Mouse (Mus musculus): ENCODE results near the gene Hipk3. TPM values are rescaled to one million over a fixed set of nuclear protein-coding genes. Genes with fewer than 3 reads are reported as not detected.

Gene Hipk3
- polyA plus RNA-seq, 1 experiment from 2014 or later: 14.3 TPM

DNA sequence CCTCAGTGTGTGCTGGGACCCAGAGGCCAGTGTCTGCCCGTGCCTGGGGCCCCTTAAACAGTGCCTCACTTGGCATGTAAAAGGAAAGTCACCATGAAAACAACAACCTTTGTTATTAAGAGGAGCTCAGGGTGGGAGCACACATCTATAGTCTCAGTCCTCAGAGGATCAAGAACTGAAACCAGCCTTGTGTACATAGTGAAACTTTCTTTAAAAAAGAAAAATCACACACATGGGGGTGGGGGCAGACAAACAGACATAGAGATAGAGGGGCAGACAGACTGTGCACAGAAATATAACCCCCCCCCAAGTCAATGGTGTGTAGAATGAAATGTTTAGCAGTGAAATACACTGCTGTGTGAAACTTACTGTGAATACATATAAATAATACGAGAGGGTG is 99.5 kb downstream of the Hipk3 start:
- no peak overlapping the region for H3K27ac ChIP-seq (ENCODE audit: low read length)
- ATAC-seq (ENCODE audit: insufficient read depth, low FRiP score): no peak
- H3K9ac ChIP-seq (ENCODE audit: low read length): no peak overlapping the region
- no peak overlapping the region for H3K4me2 ChIP-seq (ENCODE audit: low read depth, low read length)
- H3K36me3 ChIP-seq (ENCODE audit: control insufficient read depth, insufficient read depth, low read length): no peaks in the 10 kb centered on the region
- no peaks in the 10 kb centered on the region for H3K4me1 ChIP-seq (ENCODE audit: control insufficient read depth, insufficient read depth, low read length)
- WGBS: 54% methylated on average over 2 of the region's 2 CpGs
- H3K9me3 ChIP-seq (replicated peaks; ENCODE audit: control insufficient read depth, low read length): no peaks in the 10 kb centered on the region
- H3K4me3 ChIP-seq (replicated peaks; ENCODE audit: low read length): no peak overlapping the region
- no peaks in the 10 kb centered on the region for H3K27me3 ChIP-seq (ENCODE audit: control insufficient read depth, insufficient read depth, low read length)

DNA sequence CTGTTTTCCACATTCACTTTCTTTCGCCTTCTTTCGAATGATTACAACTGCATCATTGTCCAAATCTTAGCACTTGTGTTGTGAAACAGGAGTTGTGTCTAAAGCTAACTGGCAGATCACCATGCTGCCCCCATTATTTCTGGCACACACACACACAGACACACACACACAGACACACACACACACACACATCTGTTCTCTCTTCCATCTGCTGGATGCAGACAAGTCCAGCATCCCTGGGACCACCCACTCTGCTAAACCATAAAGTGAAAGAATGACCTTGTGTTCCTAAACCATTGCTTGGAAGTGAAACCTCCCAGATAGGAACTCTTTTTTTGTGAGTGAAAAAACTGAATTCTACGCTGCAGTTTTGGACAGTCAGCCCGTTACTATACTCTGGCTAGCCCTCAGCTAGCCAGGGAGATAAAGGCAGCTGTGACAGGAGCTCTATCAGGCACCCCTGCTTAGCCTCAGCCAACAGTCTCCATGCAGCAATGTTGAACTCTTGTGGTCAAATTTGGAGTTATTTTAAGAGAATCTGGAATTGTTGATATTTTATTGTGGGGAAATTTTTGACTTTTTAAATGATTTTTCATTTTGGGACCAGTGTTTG is 101.4 kb downstream of the Hipk3 start:
- WGBS: 64% methylated on average over 4 of the region's 4 CpGs
- no peaks in the 10 kb centered on the region for H3K9me3 ChIP-seq (replicated peaks; ENCODE audit: control insufficient read depth, low read length)
- no peak overlapping the region for H3K4me3 ChIP-seq (replicated peaks; ENCODE audit: low read length)
- ATAC-seq (ENCODE audit: insufficient read depth, low FRiP score): no peak
- no peaks in the 10 kb centered on the region for H3K27me3 ChIP-seq (ENCODE audit: control insufficient read depth, insufficient read depth, low read length)
- H3K27ac ChIP-seq (ENCODE audit: low read length): no peak overlapping the region
- H3K4me2 ChIP-seq (ENCODE audit: low read depth, low read length): no peak overlapping the region
- H3K4me1 ChIP-seq (ENCODE audit: control insufficient read depth, insufficient read depth, low read length): no peaks in the 10 kb centered on the region
- no peak overlapping the region for H3K9ac ChIP-seq (ENCODE audit: low read length)
- no peaks in the 10 kb centered on the region for H3K36me3 ChIP-seq (ENCODE audit: control insufficient read depth, insufficient read depth, low read length)

DNA sequence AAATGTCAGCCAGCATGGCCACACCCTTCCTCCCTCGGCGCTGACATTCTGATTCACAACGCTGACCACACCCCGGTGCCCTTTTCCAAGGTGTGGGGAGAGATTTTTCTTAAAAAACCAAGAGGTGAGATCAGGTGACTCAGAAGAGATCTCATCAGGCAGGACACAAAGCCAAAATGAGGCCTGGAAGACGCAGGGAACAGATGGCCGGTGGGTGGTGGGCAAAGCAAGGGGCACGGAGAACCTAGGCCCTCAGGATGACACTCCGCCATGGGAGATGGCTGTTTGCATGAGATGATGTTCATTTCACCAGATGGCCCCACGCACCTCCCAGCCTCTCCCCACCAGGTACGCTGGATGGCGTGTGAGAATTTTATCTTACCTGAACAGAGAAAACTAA is 105.0 kb downstream of the Hipk3 start:
- H3K36me3 ChIP-seq (ENCODE audit: control insufficient read depth, insufficient read depth, low read length): no peaks in the 10 kb centered on the region
- no peak for ATAC-seq (ENCODE audit: insufficient read depth, low FRiP score)
- no peaks in the 10 kb centered on the region for H3K9me3 ChIP-seq (replicated peaks; ENCODE audit: control insufficient read depth, low read length)
- no peak overlapping the region for H3K4me3 ChIP-seq (replicated peaks; ENCODE audit: low read length)
- no peaks in the 10 kb centered on the region for H3K4me1 ChIP-seq (ENCODE audit: control insufficient read depth, insufficient read depth, low read length)
- no peaks in the 10 kb centered on the region for H3K27me3 ChIP-seq (ENCODE audit: control insufficient read depth, insufficient read depth, low read length)
- no peak overlapping the region for H3K27ac ChIP-seq (ENCODE audit: low read length)
- WGBS: 86% methylated on average over 11 of the region's 11 CpGs
- no peak overlapping the region for H3K9ac ChIP-seq (ENCODE audit: low read length)
- no peak overlapping the region for H3K4me2 ChIP-seq (ENCODE audit: low read depth, low read length)

DNA sequence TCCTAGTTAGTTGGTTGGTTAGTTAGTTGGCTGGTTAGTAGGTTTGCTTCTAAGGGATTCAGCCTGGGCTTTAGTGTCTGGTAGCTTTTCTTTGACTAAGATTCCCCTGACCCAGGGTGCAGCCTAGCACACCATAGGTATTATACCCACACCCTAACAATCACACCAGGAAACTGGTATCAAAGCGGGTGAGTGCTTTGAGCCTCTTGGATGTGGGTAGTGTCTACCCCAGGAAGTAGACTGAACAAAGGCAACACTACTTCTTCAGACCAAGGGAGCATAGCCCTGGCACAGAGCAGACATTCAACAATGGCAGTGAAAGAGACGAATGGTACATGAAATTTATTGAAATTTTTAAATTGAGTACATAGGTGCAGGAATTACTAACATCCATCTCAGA is 108.3 kb downstream of the Hipk3 start:
- no peaks in the 10 kb centered on the region for H3K4me1 ChIP-seq (ENCODE audit: control insufficient read depth, insufficient read depth, low read length)
- no peaks in the 10 kb centered on the region for H3K9me3 ChIP-seq (replicated peaks; ENCODE audit: control insufficient read depth, low read length)
- no peak overlapping the region for H3K27ac ChIP-seq (ENCODE audit: low read length)
- no peak for ATAC-seq (ENCODE audit: insufficient read depth, low FRiP score)
- H3K9ac ChIP-seq (ENCODE audit: low read length): no peak overlapping the region
- no peak overlapping the region for H3K4me3 ChIP-seq (replicated peaks; ENCODE audit: low read length)
- H3K4me2 ChIP-seq (ENCODE audit: low read depth, low read length): no peak overlapping the region
- H3K27me3 ChIP-seq (ENCODE audit: control insufficient read depth, insufficient read depth, low read length): no peaks in the 10 kb centered on the region
- 90% methylated on average over 2 of the region's 2 CpGs for WGBS
- no peaks in the 10 kb centered on the region for H3K36me3 ChIP-seq (ENCODE audit: control insufficient read depth, insufficient read depth, low read length)

DNA sequence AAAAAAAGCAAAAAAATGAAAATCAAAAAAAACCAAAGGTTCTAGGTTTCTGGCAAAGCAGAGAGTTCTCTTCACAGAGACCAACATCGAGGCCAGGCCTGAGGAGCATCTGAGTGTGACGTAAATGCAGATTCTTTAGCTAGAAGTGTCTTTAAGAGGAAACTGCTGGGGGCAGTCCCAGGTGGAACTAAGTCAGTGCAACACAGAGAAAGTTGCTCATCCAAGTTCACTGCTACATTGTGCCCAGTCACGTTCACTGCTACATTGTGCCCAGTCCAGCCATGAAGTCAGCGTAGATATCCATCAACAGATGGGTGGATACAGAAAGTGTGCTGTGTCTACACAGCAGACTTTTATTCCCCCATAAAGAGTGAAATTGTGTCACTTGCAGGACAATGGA is 110.7 kb downstream of the Hipk3 start:
- 88% methylated on average over 4 of the region's 4 CpGs for WGBS
- Histone ChIP-seq H3K27ac (ENCODE audit: low read length) (no peak overlapping the region), H3K9ac (ENCODE audit: low read length) (no peak overlapping the region), H3K27me3 (ENCODE audit: control insufficient read depth, insufficient read depth, low read length) (no peaks in the 10 kb centered on the region; the same call in 1 of the 2 replicates), H3K36me3 (ENCODE audit: control insufficient read depth, insufficient read depth, low read length) (no peaks in the 10 kb centered on the region), H3K4me2 (ENCODE audit: low read depth, low read length) (no peak overlapping the region), H3K4me3 (replicated peaks; ENCODE audit: low read length) (no peak overlapping the region), H3K9me3 (replicated peaks; ENCODE audit: control insufficient read depth, low read length) (no peaks in the 10 kb centered on the region), H3K4me1 (ENCODE audit: control insufficient read depth, insufficient read depth, low read length) (no peaks in the 10 kb centered on the region)
- no peak for ATAC-seq (ENCODE audit: insufficient read depth, low FRiP score)

DNA sequence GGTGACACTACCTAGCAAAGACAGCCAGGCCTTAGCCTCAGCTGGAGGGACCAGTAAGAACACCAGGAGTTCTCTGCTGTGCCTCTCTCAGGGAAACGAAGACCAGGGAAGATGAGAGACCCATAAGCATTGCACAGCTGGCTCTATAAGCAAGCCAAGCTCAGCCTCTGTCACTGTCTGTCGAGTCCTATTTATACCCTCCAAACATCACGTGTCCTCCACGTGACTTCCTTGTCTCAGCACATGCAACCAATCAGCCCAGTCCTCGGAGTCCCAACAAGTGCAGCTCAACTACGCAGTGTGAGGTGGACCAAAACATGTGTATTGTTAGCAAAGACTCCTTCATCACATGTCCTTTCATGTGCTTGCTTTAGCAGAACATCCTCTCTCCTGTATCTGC is 111.4 kb downstream of the Hipk3 start:
- Histone ChIP-seq H3K27me3 (ENCODE audit: control insufficient read depth, insufficient read depth, low read length) (no peaks in the 10 kb centered on the region; the same call in 1 of the 2 replicates), H3K36me3 (ENCODE audit: control insufficient read depth, insufficient read depth, low read length) (no peaks in the 10 kb centered on the region), H3K4me3 (replicated peaks; ENCODE audit: low read length) (no peak overlapping the region), H3K4me1 (ENCODE audit: control insufficient read depth, insufficient read depth, low read length) (no peaks in the 10 kb centered on the region), H3K27ac (ENCODE audit: low read length) (no peak overlapping the region), H3K9ac (ENCODE audit: low read length) (no peak overlapping the region), H3K9me3 (replicated peaks; ENCODE audit: control insufficient read depth, low read length) (no peaks in the 10 kb centered on the region), H3K4me2 (ENCODE audit: low read depth, low read length) (no peak overlapping the region)
- no peak for ATAC-seq (ENCODE audit: insufficient read depth, low FRiP score)
- WGBS: 84% methylated on average over 6 of the region's 6 CpGs

DNA sequence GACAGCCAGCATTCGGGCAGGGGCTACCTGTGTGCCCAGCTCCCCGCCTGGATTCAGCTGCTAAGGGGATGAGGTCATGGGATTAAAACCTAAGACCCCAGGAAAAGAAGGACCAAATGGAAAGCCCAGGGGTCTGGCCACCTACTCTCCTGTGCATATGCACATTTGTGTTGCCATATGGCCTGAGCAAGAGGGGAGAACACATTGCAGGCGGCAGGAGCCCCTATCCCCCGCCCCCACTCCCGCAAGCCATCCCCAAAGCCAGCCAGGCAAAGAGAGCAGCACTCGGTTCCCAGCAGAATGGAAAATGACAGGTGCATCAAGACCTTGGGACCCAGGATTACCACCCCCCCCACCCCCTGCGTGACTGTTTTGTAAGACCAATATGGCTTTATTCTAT is 114.9 kb downstream of the Hipk3 start:
- Histone ChIP-seq H3K36me3 (ENCODE audit: control insufficient read depth, insufficient read depth, low read length) (no peaks in the 10 kb centered on the region), H3K4me3 (replicated peaks; ENCODE audit: low read length) (no peak overlapping the region), H3K27me3 (ENCODE audit: control insufficient read depth, insufficient read depth, low read length) (no peaks in the 10 kb centered on the region; the same call in 1 of the 2 replicates), H3K9ac (ENCODE audit: low read length) (no peak overlapping the region), H3K4me2 (ENCODE audit: low read depth, low read length) (no peak overlapping the region), H3K9me3 (replicated peaks; ENCODE audit: control insufficient read depth, low read length) (no peaks in the 10 kb centered on the region), H3K4me1 (ENCODE audit: control insufficient read depth, insufficient read depth, low read length) (no peaks in the 10 kb centered on the region), H3K27ac (ENCODE audit: low read length) (no peak overlapping the region)
- no peak for ATAC-seq (ENCODE audit: insufficient read depth, low FRiP score)
- 22% methylated on average over 7 of the region's 7 CpGs for WGBS

DNA sequence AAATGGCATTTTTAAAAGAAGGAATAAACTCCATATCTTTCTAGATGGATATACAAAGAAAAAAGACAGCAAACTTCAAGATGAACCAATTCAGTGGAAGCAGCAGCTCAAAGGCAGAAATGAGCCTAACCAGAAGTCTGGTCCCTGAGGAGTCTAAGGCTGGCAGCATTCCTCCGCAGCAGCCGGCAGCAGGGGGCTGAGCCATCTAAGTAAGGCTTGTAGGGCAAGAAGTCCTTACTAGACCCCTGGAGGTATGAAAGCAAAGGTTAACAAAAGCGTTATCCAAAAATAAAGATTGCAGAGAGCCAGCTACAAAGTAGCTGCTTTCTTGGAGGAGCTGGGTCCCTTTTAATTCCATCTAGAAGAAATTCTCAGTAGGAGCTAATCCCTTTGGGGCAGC is 115.5 kb downstream of the Hipk3 start:
- Histone ChIP-seq H3K27ac (ENCODE audit: low read length) (no peak overlapping the region), H3K4me3 (replicated peaks; ENCODE audit: low read length) (no peak overlapping the region), H3K9ac (ENCODE audit: low read length) (no peak overlapping the region), H3K4me1 (ENCODE audit: control insufficient read depth, insufficient read depth, low read length) (no peaks in the 10 kb centered on the region), H3K4me2 (ENCODE audit: low read depth, low read length) (no peak overlapping the region), H3K27me3 (ENCODE audit: control insufficient read depth, insufficient read depth, low read length) (no peaks in the 10 kb centered on the region; the same call in 1 of the 2 replicates), H3K9me3 (replicated peaks; ENCODE audit: control insufficient read depth, low read length) (no peaks in the 10 kb centered on the region), H3K36me3 (ENCODE audit: control insufficient read depth, insufficient read depth, low read length) (no peaks in the 10 kb centered on the region)
- no peak for ATAC-seq (ENCODE audit: insufficient read depth, low FRiP score)
- 15% methylated on average over 3 of the region's 3 CpGs for WGBS

DNA sequence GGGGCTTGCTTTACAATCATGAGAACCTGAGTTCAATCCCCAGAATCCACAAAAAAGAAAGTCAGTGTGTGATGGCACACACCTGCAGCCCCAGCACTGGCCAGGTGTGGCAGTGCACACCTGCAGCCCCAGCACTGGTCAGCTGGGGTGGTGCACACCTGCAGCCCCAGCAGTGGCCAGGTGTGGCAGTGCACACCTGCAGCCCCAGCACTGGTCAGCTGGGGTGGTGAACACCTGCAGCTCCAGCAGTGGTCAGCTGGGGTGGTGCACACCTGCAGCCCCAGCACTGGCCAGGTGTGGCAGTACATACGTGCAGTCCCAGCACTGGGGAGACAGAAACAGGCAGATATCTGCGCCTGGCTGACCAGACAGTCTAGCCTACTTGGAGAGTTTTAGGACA is 116.3 kb downstream of the Hipk3 start:
- Histone ChIP-seq H3K9me3 (replicated peaks; ENCODE audit: control insufficient read depth, low read length) (no peaks in the 10 kb centered on the region), H3K4me2 (ENCODE audit: low read depth, low read length) (no peak overlapping the region), H3K36me3 (ENCODE audit: control insufficient read depth, insufficient read depth, low read length) (no peaks in the 10 kb centered on the region), H3K27ac (ENCODE audit: low read length) (no peak overlapping the region), H3K9ac (ENCODE audit: low read length) (no peak overlapping the region), H3K4me1 (ENCODE audit: control insufficient read depth, insufficient read depth, low read length) (no peaks in the 10 kb centered on the region), H3K27me3 (ENCODE audit: control insufficient read depth, insufficient read depth, low read length) (no peaks in the 10 kb centered on the region; the same call in 1 of the 2 replicates), H3K4me3 (replicated peaks; ENCODE audit: low read length) (no peak overlapping the region)
- ATAC-seq (ENCODE audit: insufficient read depth, low FRiP score): no peak
- WGBS: 50% methylated on average over 2 of the region's 2 CpGs

Data from stomach, embryonic 16.5 days (tissue).